Mouse (Mus musculus) G1E (cell line): ENCODE data around the gene Baiap2. TPM values are rescaled to one million over a fixed set of nuclear protein-coding genes. Genes with fewer than 3 reads are reported as not detected.

Experiments
- ATAC-seq: 2 replicates; pipeline ENCODE4 v1.8.0; 2016; ENCODE audit warnings: mild to moderate bottlenecking; ENCODE audit not compliant: insufficient number of reproducible peaks, poor library complexity, low FRiP score, severe bottlenecking; ENCODE audit errors: extremely low read depth
- DNase-seq: peaks from one replicate; pipeline ENCODE4 v3.0.0; 2012; ENCODE audit warnings: low spot score
- H3K27me3 ChIP-seq: 2 replicates; pipeline ENCODE4 v1.6.1; 2012; ENCODE audit warnings: mild to moderate bottlenecking, low read length, inconsistent platforms; ENCODE audit not compliant: insufficient read depth
- H3K36me3 ChIP-seq: replicated peaks from 2 replicates; pipeline ENCODE3; 2012; ENCODE audit warnings: mild to moderate bottlenecking, inconsistent platforms
- H3K4me1 ChIP-seq: 2 replicates; pipeline ENCODE4 v1.6.1; 2012; ENCODE audit warnings: low read depth, low read length, inconsistent platforms, mixed read lengths; ENCODE audit not compliant: insufficient read depth
- H3K4me3 ChIP-seq: 2 replicates; pipeline ENCODE4 v1.5.1; 2012; ENCODE audit warnings: low read depth, mild to moderate bottlenecking, inconsistent platforms, low read length, moderate library complexity, mixed read lengths
- H3K9me3 ChIP-seq: replicated peaks from 2 replicates; pipeline ENCODE4 v1.6.1; 2012; ENCODE audit warnings: inconsistent platforms
- CTCF ChIP-seq: IDR thresholded peaks from 2 replicates; pipeline ENCODE4 v1.5.1; 2012; ENCODE audit warnings: low read depth, low read length, inconsistent platforms, mixed read lengths
- GATA1 ChIP-seq: IDR thresholded peaks from 2 replicates; pipeline ENCODE4 v1.6.1; 2012; ENCODE audit warnings: borderline replicate concordance, low read length, inconsistent platforms, mixed read lengths
- GATA2 ChIP-seq: IDR thresholded peaks from 2 replicates; pipeline ENCODE4 v1.6.1; 2012; ENCODE audit warnings: low read depth, low read length, inconsistent platforms, borderline replicate concordance
- POLR2AphosphoS5 ChIP-seq: IDR thresholded peaks from 2 replicates; pipeline ENCODE4 v1.6.1; 2012; ENCODE audit warnings: low read depth, low read length, inconsistent platforms; ENCODE audit not compliant: insufficient replicate concordance
- TAL1 ChIP-seq: conservative IDR thresholded peaks from 2 replicates; pipeline ENCODE4 v1.6.1; 2012; ENCODE audit warnings: low read depth, low read length, inconsistent platforms, mixed read lengths
- polyA plus RNA-seq: library from polyadenylated mRNA; stranded (reverse); fragments of >175 nt; gene quantifications from 2 replicates; pipeline ENCODE4 v1.2.3, GENCODE M21; 2012
- total RNA-seq, 2 experiments: library from RNA; stranded (forward) in 1 of 2; stranded (reverse) in 1 of 2; fragments of 200-1000 nt in 1 of 2; fragments of >200 nt in 1 of 2; fragmentation: Nextera tagmentation in 1 of 2; gene quantifications; 2 replicates each; pipeline ENCODE4 v1.2.3; 2014 to 2017

Gene Baiap2
- total and polyA plus RNA-seq, 3 experiments: 0.98 to 14.0 (median 3.6) TPM

DNA sequence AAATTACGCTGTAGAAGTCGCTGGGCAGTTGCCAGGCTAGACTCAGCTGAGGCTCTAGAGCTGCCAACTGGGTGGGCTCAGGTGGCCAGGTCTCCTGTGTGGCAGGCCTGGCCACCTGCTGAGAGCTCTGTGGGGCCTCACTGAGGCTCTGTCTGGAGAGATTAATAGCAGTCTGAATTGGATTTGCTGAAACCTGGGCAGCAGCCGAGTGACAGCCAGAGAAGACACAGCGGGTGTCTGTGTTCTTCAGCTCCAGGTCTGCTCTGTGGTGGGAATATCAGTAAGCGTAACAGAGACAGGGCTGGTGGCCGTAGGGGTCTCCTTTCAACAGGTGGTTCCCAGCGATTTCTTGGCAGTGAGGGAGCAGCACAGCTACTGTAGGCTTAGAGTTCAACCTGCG, 24.8 kb downstream of the Baiap2 start:
- no peaks in the 10 kb centered on the region for H3K9me3 ChIP-seq
- DNase-seq: no peak
- H3K4me3 ChIP-seq: no peak overlapping the region
- no peaks in the 10 kb centered on the region for H3K4me1 ChIP-seq
- no peaks in the 10 kb centered on the region for H3K36me3 ChIP-seq
- TF ChIP-seq TAL1 (no peak), GATA2 (no peak), GATA1 (no peak), CTCF (no peak), POLR2AphosphoS5 (no peak)
- H3K27me3 ChIP-seq: peaks cover 22% of the 10 kb centered on the region
- no peak for ATAC-seq

DNA sequence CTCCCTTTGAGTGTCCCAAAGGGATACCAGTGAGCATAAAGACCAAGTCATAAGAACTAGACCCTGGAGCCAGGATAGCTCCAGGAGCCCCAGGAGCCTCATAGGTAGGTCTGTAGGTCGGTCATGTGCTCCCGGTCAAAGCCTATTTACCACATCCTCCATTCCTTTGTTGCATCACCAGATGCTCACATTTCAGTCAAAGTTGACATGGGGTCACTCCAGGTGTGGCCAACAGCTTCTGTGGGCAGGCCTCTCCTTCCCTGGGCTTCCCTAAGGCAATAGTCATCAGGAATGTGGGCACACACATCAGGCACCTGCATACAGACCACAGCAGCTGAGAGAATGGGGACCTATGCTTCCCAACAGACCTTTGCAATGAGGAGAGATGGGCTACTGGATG, 25.3 kb downstream of the Baiap2 start:
- H3K27me3 ChIP-seq: peaks cover 22% of the 10 kb centered on the region
- no peaks in the 10 kb centered on the region for H3K36me3 ChIP-seq
- H3K9me3 ChIP-seq: no peaks in the 10 kb centered on the region
- H3K4me3 ChIP-seq: no peak overlapping the region
- ATAC-seq (no peak), DNase-seq (no peak)
- TF ChIP-seq POLR2AphosphoS5 (no peak), TAL1 (no peak), GATA1 (no peak), CTCF (no peak), GATA2 (no peak)
- no peaks in the 10 kb centered on the region for H3K4me1 ChIP-seq

DNA sequence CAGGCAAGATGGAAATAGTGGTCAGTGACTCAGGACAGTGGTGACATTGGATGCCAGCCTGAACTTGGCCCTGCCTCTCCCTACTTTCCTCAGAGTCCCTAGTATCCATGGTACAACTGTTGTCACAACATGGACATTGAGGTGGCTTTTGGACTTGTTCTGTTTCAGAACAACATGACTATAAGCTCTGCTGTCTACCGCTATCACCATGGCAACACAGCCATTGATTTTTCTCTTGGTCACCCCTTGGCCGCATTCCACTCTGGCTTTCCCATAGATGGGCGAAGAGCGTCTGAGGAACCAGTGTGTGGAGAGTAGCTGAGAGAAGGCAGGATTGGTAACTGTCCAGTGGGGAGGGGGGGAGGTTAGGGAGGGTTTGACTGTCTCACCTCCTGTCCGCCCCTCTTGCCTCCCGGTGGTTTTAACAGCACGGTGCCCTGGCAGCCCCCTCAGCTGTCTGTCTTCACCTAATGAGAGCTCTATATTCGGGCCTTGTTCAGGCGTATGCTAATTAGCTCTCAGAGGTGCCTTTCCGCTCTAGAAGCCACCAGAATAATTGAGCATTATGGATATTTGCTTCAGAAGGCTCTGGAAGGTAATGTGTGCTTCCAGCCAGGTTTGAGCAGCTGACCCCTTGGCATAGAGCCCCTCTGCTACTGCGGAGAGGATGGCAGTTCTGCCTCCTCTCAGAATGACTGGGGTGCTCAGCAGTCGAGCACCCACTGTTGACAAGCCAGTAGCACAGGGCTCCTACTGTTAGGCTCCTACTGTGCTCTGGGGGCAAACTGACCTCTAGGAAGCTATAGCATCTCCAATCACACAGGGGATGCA, 27.7 kb downstream of the Baiap2 start:
- Histone ChIP-seq H3K9me3 (no peaks in the 10 kb centered on the region), H3K27me3 (peaks cover 19% of the 10 kb centered on the region), H3K4me3 (no peak overlapping the region), H3K4me1 (no peaks in the 10 kb centered on the region), H3K36me3 (no peaks in the 10 kb centered on the region)
- DNase-seq (no peak), ATAC-seq (no peak)
- no peak for TF ChIP-seq GATA2
- no peak for TF ChIP-seq GATA1
- TF ChIP-seq TAL1: no peak
- TF ChIP-seq CTCF: no peak
- TF ChIP-seq POLR2AphosphoS5: no peak

DNA sequence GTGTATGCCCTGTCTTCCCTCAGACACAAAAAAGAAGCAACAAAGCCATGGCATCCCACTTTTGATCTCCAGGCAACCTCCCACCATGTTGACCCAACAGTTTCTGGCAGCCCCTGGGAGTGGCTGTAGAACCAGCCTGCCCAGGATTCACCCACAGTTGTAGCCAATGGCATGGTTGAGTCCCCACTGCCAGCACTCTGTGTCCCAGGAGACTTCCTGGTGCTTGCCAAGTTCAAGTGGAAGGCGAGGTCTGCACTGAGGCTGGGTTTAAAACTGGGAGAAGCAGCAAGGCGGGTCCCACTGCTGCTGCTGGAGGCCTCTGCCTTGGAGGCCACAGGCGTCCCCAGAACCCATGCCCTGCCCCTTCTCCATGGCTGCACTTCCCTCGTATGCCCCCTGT, 31.2 kb downstream of the Baiap2 start:
- H3K4me3 ChIP-seq: no peak overlapping the region
- H3K27me3 ChIP-seq: peaks cover 12% of the 10 kb centered on the region
- no peaks in the 10 kb centered on the region for H3K9me3 ChIP-seq
- no peak for ATAC-seq
- no peaks in the 10 kb centered on the region for H3K4me1 ChIP-seq
- no peak for TF ChIP-seq GATA1
- TF ChIP-seq TAL1: no peak
- no peak for TF ChIP-seq POLR2AphosphoS5
- no peak for TF ChIP-seq CTCF
- TF ChIP-seq GATA2: no peak
- DNase-seq: no peak
- no peaks in the 10 kb centered on the region for H3K36me3 ChIP-seq

DNA sequence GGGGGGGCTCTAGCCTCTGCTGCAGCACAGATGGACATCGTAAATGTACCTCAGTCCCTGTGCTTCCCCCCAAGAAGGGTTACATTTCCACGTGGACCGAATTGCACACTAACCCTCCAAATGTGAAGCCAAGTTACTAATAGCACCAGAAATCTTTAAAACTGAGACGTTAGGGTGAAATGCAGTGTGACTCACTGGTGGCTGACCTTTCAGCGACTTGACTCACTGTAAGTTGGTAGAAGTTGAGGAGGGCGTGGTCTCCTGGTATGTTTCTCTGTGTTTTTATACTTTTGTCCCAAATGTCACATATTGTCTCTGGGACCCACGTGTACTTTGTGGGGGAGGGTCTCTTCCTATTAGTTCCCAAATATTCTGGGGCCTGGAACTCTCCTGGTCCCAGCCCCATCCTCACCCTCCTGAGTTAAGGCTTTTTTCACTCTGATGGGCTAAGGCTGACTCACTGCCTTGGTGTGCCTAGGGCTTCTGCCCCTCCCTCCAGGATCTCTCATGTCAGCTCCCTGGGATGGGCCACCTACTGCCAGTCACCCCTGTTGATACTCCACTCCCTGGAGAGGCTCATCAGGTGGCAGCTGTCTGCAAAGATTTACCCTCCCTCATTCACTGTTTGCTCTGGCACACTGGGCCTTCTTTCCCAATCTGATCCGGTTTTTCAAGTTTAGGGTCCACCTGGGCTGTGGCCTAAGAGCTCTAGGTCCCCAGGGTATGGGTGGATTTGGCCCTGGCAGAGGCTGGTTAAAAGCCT, 33.4 kb downstream of the Baiap2 start:
- H3K36me3 ChIP-seq: no peaks in the 10 kb centered on the region
- no peaks in the 10 kb centered on the region for H3K9me3 ChIP-seq
- no peak for TF ChIP-seq GATA2
- TF ChIP-seq CTCF: no peak
- TF ChIP-seq GATA1: no peak
- TF ChIP-seq POLR2AphosphoS5: no peak
- no peak for TF ChIP-seq TAL1
- peaks cover 4% of the 10 kb centered on the region; the same call in 1 of the 2 replicates for H3K4me1 ChIP-seq
- no peak overlapping the region for H3K4me3 ChIP-seq
- H3K27me3 ChIP-seq: peaks cover 9% of the 10 kb centered on the region; the same call in 1 of the 2 replicates
- DNase-seq: no peak
- no peak for ATAC-seq

DNA sequence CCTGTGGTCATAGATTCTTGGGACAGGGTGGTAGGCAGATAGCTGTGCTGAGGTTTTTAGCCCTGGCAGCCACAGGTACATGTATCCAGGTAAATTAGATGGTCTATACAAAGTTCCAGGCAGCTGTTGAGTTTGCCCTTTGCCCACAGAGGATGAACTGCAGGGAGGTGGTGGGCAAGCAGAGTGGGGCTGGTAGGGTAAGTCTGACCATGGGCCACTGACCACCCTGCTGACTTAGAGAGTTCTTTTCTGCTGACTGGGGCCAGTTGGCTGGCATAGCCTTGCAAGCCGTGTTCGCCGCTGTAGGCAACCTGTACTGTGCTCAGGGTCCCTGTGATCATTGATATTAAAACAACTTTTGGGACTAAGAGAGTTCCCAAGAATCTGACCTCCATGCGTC, 36.1 kb downstream of the Baiap2 start:
- DNase-seq: no peak
- Histone ChIP-seq H3K36me3 (no peaks in the 10 kb centered on the region), H3K4me1 (peaks cover 4% of the 10 kb centered on the region; the same call in 1 of the 2 replicates)

More for the DNA sequence above, 36.1 kb downstream of the Baiap2 start:
- Histone ChIP-seq H3K4me3 (no peak overlapping the region), H3K27me3 (peaks cover 7% of the 10 kb centered on the region; the same call in 1 of the 2 replicates), H3K9me3 (no peaks in the 10 kb centered on the region)
- no peak for ATAC-seq
- TF ChIP-seq POLR2AphosphoS5 (no peak), CTCF (no peak), GATA1 (no peak), GATA2 (no peak), TAL1 (no peak)
